Mouse (Mus musculus) adrenal gland, adult 8-10 months (tissue): Measurements from ENCODE around the gene Fzd1. TPM values are rescaled to one million over a fixed set of nuclear protein-coding genes. Genes with fewer than 3 reads are reported as not detected.

ENCODE experiments used
- DNase-seq: peaks from one replicate; pipeline ENCODE4 v3.0.0; 2022
- total RNA-seq, 4 experiments: library from RNA; stranded (reverse); gene quantifications; 2 replicates each; pipeline ENCODE4 v1.2.4; 2022

The Fzd1 gene
- 10 to 100 TPM; 14.8 to 17.6 (median 16.2) TPM for total RNA-seq

DNA sequence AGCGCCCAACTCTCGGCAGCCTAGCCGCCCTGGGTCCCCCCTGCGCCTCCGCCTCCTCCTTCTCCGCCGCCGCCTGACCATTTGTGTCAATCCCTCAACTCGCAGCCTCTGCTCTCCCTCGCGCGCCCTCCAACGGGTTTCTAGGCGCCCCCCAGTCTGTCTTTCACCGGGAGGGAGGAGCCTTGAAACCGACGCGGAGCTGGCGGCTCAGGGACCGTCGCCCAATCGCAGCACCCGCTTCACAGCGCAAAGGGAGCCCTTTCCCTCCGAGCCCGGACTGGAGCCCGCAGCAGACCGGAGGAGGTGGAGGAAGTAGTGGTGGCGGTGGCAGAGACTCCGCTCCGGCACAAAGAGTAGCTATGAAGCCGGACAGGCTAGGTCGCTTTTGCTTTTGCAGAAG, at the start of gene Fzd1:
Fzd1 (minus strand) TSS at position 134 of the 400 bp plus-strand sequence.
- peak; percentile 89 for DNase-seq

DNA sequence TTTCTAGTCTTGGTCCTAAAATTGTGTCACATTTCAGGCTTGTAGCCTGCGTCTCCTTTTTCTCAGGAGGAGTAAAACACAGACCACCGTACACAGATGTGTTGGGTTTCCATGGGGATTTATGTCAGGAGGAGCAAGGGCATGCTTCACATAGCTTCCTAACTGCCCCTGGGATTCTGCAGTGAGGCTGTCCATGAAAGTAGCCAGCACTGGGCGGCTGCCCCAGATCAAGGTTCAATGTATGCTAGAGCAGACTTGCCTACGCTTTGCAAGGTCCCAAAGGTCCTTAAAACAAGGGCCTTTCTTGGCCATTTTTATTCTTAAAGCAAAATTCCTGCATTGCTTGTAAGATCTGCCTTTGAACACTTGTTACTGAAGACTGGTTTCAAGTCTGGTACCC, 47.4 kb upstream of the Fzd1 start:
- no peak for DNase-seq

DNA sequence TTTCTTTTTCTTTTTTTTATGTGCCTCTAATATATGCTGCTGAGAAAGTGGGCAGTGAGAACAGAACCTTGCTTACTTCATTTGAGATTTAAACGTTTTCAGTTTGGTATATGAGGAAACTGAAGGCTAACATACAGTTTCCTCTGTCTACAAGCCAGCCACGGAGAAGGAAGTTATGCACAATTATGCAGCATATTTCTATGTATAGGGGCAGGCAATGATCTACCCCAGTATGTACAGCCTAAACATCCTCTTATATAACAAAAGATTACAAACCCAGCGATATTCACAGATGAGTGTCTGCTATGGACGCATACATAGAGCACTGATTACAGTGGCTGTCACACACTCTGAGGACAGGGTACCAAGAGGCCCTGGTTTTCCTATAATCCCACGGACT, 45.9 kb upstream of the Fzd1 start:
- DNase-seq, result no peak

DNA sequence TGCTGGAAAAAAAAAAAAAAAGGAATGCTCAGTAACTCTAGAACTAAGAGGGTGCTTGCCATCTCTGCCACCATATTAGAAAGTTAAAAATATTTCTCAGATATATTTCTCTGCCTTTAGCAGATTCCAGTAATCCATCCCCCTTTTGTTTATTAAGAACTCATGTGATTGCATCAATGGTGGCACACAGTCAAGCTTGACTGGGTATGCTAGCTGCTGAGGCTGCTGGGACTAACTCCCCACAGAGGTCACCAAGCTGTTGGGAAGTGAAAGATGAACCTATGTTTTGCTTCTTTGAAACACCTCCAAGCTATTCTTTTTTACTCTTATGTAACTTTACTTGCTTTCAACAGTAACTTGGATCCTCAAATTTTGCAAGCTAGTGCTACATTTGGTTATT, 44.1 kb upstream of the Fzd1 start:
- DNase-seq, result no peak

DNA sequence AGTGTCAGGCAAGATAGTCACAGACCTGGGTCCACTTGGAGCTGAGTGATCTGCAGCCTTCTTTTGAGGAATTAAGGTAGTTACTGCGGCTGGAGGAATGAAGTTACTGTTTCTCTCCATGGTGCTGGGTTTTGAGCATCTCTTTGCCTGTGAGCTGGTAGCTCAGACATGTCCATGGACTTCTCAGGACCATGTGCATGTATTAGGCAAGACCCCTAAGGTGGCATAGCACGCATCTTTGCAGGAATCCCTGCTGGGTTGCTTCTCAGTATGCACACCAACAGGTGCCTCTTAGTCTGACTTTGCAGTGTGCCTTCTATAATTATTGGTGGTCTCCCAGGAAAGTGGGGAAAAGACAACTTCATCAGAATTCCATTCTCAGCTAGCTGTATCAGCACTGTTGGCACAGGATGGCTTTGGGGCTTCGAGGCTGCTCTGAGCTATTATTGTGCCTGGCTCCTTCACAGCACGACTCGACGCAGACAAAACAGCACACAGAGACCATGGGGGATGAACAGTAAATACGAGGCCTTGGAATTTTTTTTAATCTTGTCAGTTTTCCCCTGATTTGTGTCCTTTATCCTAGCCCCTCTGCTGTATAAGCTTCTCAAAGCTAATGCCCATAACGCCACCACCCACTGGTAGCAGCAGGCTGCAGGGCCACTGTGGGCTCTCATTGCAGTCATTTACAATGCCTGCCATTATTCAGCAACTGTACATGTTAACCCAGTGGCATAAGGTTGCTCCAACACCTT, 43.4 kb upstream of the Fzd1 start:
- no peak for DNase-seq

DNA sequence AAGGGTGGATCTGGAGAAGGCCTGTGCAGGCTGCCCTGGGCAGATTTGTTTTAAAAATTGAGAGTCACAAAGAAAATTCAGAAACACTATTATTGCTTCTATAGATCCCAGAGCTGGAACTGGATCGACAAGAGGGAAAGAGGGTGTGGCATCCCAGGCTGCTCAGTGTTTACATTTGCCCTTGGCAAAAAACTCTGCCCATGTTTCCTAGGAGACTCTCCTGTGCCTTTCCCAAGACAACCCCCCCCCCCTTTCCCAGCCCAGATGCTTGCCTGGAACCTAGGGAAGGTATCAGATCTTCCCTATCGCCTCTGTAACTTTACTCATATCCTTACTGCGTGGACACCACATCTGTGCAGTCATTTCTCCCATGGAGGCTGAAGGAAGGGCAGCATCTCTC, 33.4 kb upstream of the Fzd1 start:
- DNase-seq, result no peak

DNA sequence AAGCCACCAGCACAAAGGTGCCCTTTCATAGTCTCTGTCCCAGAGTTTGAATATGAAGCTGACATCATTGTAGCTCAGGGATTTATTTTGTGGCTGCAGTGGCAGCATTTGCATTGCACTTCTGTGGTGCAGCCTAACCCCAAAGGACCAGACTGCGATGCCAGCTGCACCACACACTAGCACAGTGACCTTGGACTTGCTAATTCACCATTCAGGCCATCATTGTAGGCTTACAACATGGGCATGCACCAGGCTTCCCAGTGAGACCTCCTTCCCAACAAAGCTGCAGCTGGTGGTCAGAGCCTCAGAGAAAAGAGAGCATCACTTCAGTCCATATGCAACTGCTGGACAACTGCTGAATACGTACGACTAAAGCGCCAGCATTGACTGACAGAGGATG, 32.4 kb upstream of the Fzd1 start:
- no peak for DNase-seq

DNA sequence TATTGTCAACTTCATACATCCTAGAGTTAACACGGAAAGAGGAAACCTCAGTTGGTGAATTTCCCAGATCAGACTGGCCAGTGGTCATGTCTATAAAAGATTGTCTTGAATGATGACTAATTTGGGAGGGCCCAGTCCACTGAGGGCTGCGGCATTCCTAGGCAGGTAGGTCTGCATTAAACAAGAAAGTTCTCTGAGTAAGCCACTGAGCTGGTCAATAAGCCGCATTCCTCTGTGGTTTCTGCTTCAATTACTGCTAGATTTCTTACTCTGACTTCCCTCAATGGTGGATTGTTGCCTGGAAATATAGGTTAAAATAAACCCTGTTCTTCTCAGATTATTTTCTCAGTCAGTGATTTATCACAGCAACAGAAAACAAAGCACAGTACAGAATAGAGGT, 30.6 kb upstream of the Fzd1 start:
- no peak for DNase-seq

DNA sequence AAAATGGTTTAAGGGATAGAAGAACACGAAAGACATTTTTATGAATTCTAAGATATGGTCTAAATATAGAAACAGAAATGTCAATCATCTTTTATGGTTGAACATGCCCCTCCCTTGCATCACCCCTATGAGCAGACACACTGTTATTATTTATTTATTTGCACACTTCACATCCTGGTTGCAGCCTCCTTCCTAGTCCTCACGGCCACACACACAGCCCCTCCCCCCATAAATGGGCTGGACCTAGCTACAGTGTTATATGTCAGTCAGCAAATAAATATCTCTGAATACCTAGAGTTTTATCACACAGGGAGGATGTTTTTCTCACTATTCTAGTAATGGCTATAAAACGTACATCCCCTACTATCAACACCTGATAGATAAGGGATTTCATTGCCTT, 29.0 kb upstream of the Fzd1 start:
- no peak for DNase-seq

DNA sequence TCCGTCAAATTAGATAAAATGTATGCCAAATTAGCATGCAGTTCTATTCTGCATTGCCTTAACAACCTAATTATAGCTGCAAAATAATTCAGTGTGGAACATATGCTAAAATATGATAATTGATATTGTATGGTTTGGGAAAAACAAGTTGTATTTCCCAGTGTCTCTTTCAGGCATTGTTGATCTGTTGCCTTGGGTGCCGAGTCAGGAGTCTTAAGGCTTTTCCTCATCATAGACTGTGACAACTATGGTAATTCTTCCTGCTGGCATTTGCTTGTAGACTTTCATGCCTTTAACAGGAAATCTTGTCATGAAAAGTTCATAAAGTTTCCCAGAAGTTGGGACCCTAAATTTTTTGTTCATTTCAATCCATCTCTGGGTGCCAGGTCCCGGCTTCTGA, 20.4 kb upstream of the Fzd1 start:
- no peak for DNase-seq

DNA sequence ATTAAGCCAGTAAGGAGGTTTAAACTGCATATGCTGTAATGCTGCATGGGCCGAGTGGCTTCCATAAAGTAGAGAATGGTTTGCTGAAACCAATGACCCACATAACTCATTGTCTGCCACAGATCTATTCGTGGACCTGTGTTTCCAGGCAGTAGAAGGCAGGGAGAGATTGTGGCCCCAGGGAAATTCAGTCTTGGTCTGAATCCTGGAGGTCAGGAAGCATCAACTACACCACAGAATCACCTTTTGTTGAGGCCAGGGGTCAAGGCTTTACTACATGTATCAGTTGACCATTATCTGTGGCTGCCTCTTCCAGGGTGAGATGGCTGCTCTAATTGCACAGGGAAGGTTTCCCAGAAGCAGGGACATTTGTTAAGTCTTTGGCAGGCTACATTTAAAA, 18.7 kb upstream of the Fzd1 start:
- DNase-seq, result no peak

DNA sequence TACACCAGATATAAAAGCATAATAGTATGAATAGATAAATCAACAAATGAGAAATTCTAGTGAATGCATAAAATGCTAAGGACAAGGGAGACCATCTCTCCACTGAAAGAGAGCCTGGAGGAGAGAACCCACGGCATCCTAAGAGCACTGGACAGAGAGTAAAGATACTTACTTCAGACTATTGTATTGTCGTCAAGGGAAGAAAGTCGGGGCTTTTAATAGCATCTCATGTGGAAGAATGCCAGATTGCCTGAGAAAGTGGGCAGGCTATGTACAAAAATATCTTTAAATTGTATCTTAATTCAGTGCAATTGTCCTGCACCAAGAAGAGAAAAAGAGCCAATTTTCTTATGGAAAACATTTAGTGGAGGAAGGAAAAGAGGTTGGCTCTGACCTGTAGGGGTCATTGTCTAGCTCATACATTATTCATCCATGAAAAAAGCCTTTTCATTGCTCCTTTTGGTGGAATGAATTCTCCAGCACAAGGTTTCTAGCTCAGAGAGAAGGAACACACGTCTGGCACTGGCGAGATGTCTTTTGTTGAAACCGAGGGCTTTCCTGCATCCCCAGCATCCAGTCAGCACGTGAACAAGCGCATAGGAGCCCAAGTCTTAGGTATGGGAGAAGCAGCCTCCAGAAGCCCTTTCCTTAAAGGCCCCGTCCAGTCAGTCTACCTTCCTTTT, 15.4 kb upstream of the Fzd1 start:
- no peak for DNase-seq

DNA sequence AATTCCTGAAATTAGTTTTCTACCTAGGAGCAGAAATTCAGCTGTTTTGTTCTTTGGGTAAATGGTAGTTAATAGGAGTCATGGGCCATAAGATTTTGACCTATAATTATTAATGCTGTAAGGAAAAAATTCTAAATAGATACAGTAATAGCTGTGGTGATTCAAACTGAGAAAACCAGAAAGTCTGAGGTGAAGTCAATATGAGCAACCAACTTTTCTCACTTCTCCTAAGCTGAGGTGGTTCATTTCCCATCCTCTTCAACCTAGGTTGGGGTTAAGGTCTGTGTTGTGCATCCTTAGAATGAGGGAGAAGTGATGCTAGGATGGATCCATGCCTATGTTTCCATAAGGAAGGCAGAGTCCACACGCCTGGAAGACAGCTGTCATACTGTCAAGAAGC, 12.8 kb upstream of the Fzd1 start:
- no peak for DNase-seq

DNA sequence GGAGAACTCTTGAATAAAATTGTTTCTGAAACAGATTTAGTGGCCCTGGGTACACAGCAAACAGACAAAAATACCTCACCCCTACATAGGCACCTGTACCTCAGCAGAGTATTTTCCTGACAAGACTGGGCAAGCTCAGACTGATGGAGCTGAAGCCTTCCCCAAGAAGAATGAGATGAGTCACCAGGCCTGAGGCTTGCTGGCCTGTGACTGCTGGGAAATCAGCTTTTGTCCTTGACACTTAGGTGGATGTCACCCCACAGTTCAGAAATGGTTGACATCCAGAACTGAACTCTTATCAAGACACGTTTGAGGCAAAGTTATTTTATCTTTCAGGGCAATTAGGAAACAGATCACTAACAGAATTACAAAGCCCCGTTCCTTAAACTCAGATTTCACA, 10.1 kb upstream of the Fzd1 start:
- no peak for DNase-seq

DNA sequence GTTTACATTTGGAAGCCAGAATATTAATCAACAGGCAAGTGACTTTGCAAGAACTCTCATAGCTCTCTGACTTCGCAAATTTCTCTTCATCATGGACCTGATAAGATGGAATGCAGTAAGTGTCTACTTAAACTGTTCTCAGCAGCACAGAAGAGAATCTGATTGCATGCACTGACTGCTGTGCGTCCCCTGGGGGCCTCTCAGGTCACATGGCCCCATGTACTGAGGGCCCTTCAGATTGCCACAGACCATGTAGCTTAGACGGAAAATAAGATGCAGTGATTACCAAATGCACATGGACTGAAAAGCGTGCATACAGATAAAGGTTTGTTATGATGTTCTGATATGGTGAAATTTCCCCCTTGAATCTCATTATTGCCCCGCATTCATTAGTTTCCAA, 8.9 kb upstream of the Fzd1 start:
- DNase-seq, result no peak

DNA sequence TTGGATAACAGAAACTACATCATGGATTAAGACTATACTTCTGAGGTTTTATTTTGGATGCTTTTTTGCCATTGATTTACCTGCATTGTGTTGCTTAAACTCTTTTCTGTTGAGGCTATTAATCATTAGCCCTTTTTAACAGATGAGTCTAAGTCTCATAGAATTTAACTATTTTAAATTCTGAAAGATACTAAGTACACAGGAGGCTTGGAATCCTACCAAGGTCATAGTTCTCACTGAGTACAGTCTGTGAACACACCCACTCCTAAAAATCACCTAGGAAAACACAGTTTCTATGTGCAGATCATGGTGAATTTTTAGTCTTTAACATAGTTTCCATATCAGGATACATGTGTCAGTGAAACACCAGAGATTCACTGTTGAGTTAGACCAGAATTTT, 4.1 kb upstream of the Fzd1 start:
- no peak for DNase-seq

DNA sequence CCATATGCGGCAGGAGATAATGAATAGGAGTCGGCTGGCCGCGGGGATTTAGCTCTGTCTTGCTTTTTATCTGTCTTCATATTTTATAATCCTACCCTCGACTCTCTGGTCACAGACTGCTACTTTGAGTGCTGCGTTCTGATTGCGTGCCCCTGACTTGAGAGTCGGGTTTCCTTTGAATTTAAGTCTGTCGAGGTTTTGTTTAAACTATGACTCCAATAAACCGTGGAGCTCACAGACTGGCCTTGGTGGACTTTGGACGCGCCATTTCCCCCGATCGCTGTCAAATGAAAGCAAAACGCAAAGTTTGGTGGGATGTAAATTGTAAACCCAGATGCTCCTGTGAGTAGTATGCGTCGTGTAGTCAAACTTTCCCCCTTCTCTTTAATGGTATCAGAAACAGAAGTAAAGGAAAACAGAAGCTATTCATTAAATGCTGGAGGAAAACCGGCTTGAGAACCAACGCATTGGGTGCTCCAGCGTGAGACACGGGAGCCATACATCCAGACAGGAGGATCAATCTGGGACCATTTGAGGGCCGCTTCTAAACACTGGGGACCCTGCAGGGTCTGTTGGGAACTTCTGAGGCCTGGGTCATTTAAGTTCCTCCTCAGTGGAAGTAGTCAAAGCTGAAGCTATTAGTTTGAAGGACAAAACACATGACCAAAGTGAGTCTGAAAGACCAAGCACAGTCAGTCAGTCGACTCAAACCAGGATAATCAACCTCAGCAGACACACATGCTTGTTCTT, 671 bp upstream of the Fzd1 start:
- no peak for DNase-seq

DNA sequence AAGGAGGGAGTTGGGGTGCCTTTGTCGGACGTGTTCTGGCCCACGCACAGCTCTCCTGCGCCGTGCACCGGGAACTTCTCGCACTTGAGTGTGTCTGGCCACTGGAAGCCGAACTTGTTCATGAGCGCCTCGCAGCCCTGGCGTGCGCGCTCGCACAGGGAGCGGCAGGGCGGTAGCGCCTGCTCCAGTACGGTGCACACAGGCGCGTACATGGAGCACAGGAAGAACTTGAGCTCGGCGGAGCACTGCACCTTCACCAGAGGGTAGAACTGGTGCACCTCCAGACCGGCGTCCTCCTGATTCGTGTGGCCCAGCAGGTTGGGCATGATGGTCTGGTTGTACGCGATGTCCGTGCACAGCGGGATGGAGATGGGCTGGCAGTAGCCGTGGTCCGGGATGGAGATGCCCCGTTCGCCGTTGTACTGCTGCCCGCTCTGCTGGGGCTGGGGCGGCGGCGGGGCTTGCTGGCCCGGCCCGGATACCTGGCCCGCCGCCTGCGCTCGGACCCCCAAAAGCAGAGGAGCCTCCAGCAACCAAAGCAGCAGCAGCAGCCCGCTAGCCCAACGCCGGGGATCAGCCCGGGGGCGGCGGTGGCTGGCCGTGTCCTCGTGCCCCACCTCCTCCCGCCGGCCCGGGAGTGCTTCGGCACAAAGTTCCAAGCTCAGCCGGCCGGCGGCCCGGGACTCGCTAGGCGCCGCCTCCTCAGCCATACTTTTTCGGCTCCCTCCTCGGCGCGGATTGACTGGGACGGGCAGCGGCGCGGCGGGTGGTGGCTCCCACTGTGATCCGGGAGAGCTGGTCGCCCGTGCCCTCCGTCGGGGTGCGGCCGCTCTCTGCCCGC, 744 bp downstream of the Fzd1 start:
- DNase-seq, result peak; percentile 31

DNA sequence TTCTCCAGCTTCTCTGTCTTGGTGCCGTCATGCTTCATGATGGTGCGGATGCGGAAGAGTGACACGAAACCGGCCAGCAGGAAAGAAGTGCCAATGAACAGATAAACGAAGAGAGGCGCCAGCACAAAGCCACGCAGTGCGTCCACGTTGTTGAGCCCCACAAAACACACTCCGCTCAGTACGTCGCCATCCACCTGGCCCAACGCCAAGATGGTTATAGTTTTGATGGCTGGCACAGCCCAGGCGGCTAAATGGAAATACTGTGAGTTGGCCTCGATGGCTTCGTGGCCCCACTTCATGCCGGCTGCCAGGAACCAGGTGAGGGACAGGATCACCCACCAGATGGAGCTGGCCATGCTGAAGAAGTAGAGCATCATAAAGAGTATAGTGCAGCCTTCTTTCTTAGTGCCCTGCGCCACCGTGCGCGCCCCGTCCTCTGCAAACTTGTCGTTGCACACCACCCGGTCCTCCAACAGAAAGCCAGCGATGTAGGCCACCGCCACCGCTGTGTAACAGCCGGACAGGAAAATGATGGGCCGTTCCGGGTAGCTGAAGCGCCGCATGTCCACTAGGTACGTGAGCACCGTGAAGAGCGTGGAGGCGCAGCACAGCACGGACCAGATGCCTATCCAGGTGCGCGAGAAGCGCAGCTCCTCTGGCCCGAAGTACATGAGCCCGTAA, 1.7 kb downstream of the Fzd1 start:
- DNase-seq, result no peak

DNA sequence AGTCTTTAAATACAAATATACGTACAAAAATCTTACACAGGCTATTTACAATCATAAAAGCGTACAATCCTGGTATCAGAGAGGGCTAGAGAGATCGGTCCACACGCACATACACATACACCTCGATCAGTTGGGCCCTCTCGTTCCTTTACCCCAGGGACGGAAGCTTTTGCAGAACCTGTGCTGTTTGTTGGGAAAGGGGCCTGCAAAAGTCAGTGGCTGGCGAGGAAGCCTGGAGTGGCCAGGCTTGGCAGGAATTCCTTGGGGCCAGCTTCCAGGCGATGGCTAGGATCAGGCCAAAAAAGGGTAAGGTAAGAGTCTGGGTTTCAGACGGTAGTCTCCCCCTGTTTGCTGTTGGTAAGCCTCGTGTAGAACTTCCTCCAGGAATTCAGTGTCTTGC, 2.5 kb downstream of the Fzd1 start:
- DNase-seq, result no peak

DNA sequence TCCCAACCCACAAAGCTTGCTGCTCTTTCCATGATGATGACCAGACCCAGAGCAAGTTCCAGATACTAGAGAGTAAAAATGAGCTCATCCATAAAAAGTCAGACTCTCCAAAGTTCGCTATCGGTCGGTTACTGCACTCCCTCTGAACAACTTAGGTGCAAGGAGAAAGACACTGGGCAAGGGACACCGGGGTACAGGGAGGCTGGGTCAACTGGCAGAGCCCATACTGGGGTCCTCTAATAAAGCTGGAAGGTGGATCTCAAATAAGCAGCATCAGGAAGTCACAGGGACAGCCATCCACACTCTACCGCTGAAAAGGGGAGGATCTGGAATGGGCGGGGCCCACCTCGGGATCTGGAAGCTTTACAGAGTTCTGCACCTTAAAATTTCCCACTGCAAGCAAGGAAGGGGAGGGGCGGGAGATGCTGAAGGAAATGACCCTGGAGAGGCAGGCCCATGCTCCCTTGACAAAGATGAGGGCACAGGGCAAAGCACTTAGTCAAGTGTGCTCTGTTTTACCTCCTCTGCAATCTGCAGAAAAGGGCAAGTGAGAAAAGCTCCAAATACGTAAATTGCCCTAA, 3.0 kb downstream of the Fzd1 start:
- DNase-seq, result no peak

DNA sequence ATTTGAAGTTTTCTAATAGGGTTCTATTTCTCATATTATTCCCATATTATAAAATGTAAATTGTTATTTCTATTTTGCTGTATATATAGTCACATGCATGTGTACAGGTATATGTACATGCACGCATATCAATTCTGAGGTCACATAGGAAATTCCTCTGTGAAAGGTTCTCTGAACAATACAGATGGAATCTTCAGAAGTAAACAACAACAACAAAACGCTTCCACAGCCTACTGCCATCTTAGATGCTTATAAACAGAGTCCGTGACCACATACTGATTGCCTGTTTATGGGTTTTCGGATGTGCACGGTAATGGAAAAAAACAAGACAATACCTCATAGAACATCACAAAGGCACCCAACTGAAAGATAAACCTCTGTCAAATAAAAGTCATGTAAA, 4.7 kb downstream of the Fzd1 start:
- no peak for DNase-seq
